Mouse (Mus musculus): Measurements from ENCODE around the gene Ptprg.

DNA sequence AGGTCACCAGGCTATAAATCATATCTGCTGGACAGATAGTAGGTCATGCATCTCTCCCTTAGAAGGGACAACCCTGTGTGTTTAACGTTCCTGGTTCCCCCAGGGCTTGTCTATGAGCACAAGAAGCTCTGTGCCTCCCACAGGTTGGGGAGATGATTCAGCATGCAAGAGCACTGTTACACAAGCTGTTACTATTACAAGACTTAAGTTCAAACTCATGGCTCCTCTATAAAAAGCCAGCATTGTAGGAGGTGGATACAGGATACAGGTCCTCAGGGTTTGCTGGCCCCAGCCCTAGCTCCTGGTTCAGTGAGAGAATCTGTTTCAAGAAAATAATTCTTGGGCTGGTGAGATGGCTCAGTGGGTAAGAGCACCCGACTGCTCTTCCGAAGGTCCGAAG, 23.7 kb upstream of the Ptprg start:
- TF ChIP-seq CTCF (IDR thresholded peaks at IDR 0.05; ENCODE audit: low read depth) (no peak), EP300 (IDR thresholded peaks at IDR 0.05; ENCODE audit: low read depth) (no peak)
